ENCODE assay signal across 9 mouse cellular contexts in the genomic region with DNA sequence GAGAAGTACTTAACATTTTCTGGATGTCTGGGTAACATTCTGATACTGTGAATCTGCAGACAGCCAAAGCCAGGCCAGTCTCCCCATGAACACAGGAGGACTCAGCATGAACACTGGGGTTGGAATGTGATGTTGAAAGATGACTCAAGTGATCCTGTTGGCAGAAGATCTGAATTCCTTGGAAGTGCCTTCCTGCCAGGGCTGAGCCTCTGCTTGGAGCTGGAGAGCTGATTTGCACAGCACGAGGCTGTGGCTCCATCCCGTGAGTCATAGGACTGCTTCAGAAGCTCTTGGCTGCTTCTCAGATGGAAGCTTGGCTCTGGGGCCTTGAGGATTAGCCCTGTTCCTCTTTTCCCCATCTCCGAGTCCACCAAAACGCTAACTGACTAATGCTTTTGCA.
A peak's percentile ranks its signal among the peaks of the same experiment; 100 is the strongest.
DNase-seq lines count a peak whose midpoint lies in the region; ATAC-seq and TF ChIP-seq lines count a peak whose summit lies in the region.
"Had no signal": no experiment of that assay in that cellular context is flagged by ENCODE, and none has a peak within 500 bp of the region (broad histone marks: within the 10 kb centered on the region; RNA-seq: fewer than 3 reads in every experiment).

No protein-coding gene starts in this region.

- H3K9me3 ChIP-seq in embryonic facial prominence, embryonic 14.5 days (ENCODE audit: control insufficient read depth, low read length) = 0 out of 2 replicates have a peak, but pooled peaks cover 6% of the 10 kb centered on the region
- no peaks in the 10 kb centered on the region for H3K9me3 ChIP-seq in embryonic facial prominence, embryonic 10.5 days
- no peaks in the 10 kb centered on the region for H3K9me3 ChIP-seq in heart, postnatal 0 days (replicated peaks; ENCODE audit: control insufficient read depth, low read length)
- H3K9me3 ChIP-seq in midbrain, embryonic 13.5 days = no peaks in the 10 kb centered on the region

- no peak overlapping the region for H3K9ac ChIP-seq in embryonic facial prominence, embryonic 14.5 days (ENCODE audit: low read depth, low read length)
- H3K9ac ChIP-seq in heart, postnatal 0 days (replicated peaks; ENCODE audit: low read depth, low read length) = no peak overlapping the region
- no peak overlapping the region for H3K9ac ChIP-seq in midbrain, embryonic 13.5 days (replicated peaks)

- H3K4me1 ChIP-seq in embryonic facial prominence, embryonic 14.5 days (ENCODE audit: control insufficient read depth, insufficient read depth, low read length) = no peaks in the 10 kb centered on the region
- H3K4me1 ChIP-seq in embryonic facial prominence, embryonic 10.5 days = no peaks in the 10 kb centered on the region
- no peaks in the 10 kb centered on the region for H3K4me1 ChIP-seq in heart, postnatal 0 days (ENCODE audit: control insufficient read depth, insufficient read depth)
- H3K4me1 ChIP-seq in midbrain, embryonic 13.5 days (replicated peaks) = no peaks in the 10 kb centered on the region

- no peak overlapping the region for H3K27ac ChIP-seq in embryonic facial prominence, embryonic 14.5 days (replicated peaks; ENCODE audit: low read depth, low read length)
- H3K27ac ChIP-seq in embryonic facial prominence, embryonic 10.5 days (replicated peaks) = no peak overlapping the region
- no peak overlapping the region for H3K27ac ChIP-seq in heart, postnatal 0 days (ENCODE audit: low read depth)
- no peak overlapping the region for H3K27ac ChIP-seq in midbrain, embryonic 13.5 days

- no peak for ATAC-seq in embryonic facial prominence, embryonic 14.5 days (ENCODE audit: low read depth)
- peak; percentile 93 for ATAC-seq in heart, postnatal 0 days (ENCODE audit: insufficient read depth, low read depth)
- no peak for ATAC-seq in midbrain, embryonic 13.5 days

- DNase-seq in embryonic facial prominence, embryonic 14.5 days (ENCODE audit: low spot score) = peak; percentile 35
- DNase-seq in embryonic facial prominence, embryonic 10.5 days (ENCODE audit: low spot score) = no peak
- peak; percentile 21 for DNase-seq in testis, postnatal 14 days (ENCODE audit: low spot score)
- DNase-seq in testis, postnatal 10 days (ENCODE audit: low spot score) = no peak
- DNase-seq in heart, postnatal 0 days (ENCODE audit: low spot score) = peak; percentile 70
- peak; percentile 18 for DNase-seq in telencephalon, adult 2 months (ENCODE audit: low read depth, low spot score)
- no peak for DNase-seq in thymus, postnatal 10 days (ENCODE audit: low spot score in 2 of 2)
- DNase-seq: midbrain, embryonic 14.5 days had no signal

- TF ChIP-seq CTCF in heart, postnatal 0 days (IDR thresholded peaks at IDR 0.05; ENCODE audit: low read depth) = no peak

- WGBS in embryonic facial prominence, embryonic 14.5 days = 47% methylated on average over 4 of the region's 4 CpGs
- 63% methylated on average over 4 of the region's 4 CpGs for WGBS in embryonic facial prominence, embryonic 10.5 days
- WGBS in heart, postnatal 0 days = 22% methylated on average over 4 of the region's 4 CpGs
- 60% methylated on average over 4 of the region's 4 CpGs for WGBS in midbrain, embryonic 13.5 days

- H3K36me3 ChIP-seq in embryonic facial prominence, embryonic 14.5 days (ENCODE audit: control insufficient read depth, insufficient read depth, low read length) = no peaks in the 10 kb centered on the region
- H3K36me3 ChIP-seq in embryonic facial prominence, embryonic 10.5 days (replicated peaks) = no peaks in the 10 kb centered on the region
- H3K36me3 ChIP-seq in heart, postnatal 0 days (replicated peaks; ENCODE audit: control insufficient read depth, insufficient read depth, low read length) = no peaks in the 10 kb centered on the region
- no peaks in the 10 kb centered on the region for H3K36me3 ChIP-seq in midbrain, embryonic 13.5 days

- TF ChIP-seq EP300 in heart, postnatal 0 days (IDR thresholded peaks at IDR 0.05; ENCODE audit: low read depth) = peak; percentile 69

- no peak overlapping the region for H3K4me3 ChIP-seq in embryonic facial prominence, embryonic 14.5 days (ENCODE audit: low read depth, low read length)
- no peak overlapping the region for H3K4me3 ChIP-seq in embryonic facial prominence, embryonic 10.5 days
- no peak overlapping the region for H3K4me3 ChIP-seq in heart, postnatal 0 days (ENCODE audit: low read depth, low read length)
- H3K4me3 ChIP-seq in midbrain, embryonic 13.5 days (replicated peaks) = no peak overlapping the region

- H3K27me3 ChIP-seq in embryonic facial prominence, embryonic 14.5 days (replicated peaks; ENCODE audit: control insufficient read depth, insufficient read depth, low read length) = no peaks in the 10 kb centered on the region
- no peaks in the 10 kb centered on the region for H3K27me3 ChIP-seq in embryonic facial prominence, embryonic 10.5 days (replicated peaks; ENCODE audit: low read depth, poor library complexity, severe bottlenecking)
- no peaks in the 10 kb centered on the region for H3K27me3 ChIP-seq in heart, postnatal 0 days (ENCODE audit: control insufficient read depth, insufficient read depth, low read length)
- no peaks in the 10 kb centered on the region for H3K27me3 ChIP-seq in midbrain, embryonic 13.5 days

- H3K4me2 ChIP-seq in embryonic facial prominence, embryonic 14.5 days (ENCODE audit: low read depth, low read length) = no peak overlapping the region
- H3K4me2 ChIP-seq in heart, postnatal 0 days (ENCODE audit: low read depth, low read length) = no peak overlapping the region
- H3K4me2 ChIP-seq in midbrain, embryonic 13.5 days (replicated peaks) = no peak overlapping the region

Comparison
In these comparisons a context has a peak if more than half of its experiments do, and no peak if none do; other contexts are left out.
1. DNase-seq: peak in embryonic facial prominence, embryonic 14.5 days (single experiment), testis, postnatal 14 days (single experiment), heart, postnatal 0 days (single experiment) and telencephalon, adult 2 months (single experiment); none in embryonic facial prominence, embryonic 10.5 days (single experiment), testis, postnatal 10 days (single experiment) and thymus, postnatal 10 days (0 of 2).